Mouse (Mus musculus) cortical plate, adult 2 months (tissue): Measurements from ENCODE around the gene Spty2d1.

Experiments
- CTCF ChIP-seq: fragments of 200-500 bp; IDR thresholded peaks from 2 replicates; pipeline ENCODE4 v1.5.1; 2011; ENCODE audit warnings: mild to moderate bottlenecking, control low read depth, low read length; ENCODE audit not compliant: insufficient read depth; ENCODE audit errors: extremely low read depth
- POLR2A ChIP-seq: fragments of 200-500 bp; IDR thresholded peaks from 2 replicates; pipeline ENCODE4 v1.6.1; 2011; ENCODE audit warnings: mild to moderate bottlenecking, low read length, control low read depth; ENCODE audit not compliant: insufficient read depth; ENCODE audit errors: extremely low read depth

DNA sequence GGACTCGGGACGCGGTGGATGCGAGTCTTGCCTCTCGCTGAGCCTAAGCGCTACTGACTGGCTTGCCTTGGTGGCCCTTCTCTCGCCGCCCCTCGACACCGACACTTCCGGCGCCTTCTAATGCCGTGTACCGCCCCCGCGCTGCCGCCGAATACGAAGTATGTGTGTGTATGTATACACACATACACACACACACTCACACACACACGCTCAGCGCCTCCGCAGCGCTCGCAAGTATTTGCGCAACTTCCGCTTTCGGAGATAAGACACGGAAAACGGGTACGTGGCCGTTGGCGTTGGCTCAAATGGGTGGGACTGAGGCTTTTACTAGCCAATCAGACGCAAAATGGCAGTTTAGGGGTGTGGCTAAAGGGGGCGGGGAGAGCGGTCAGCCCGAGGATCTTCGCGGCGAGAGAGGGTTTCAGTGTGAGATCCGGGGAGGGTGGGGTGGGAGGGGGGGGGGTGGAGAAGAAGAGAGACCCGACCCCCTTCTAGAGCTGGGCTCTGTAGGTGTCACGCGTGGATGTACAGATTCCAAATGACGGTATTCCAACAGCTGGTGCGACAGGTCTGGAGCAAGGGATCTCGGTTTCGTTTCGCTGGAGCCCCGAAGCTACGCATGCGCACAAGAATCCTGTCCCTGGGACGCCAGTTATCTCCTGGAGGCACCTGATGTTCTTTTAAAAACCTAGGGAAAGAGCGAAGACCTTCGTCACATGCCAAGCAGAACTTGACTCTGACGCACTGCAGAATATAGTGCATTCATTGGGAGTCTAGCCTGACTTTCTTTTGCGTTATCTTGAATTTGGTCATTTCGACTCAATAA is at the start of gene Spty2d1:
- TF ChIP-seq POLR2A = peak; percentile 82
- TF ChIP-seq CTCF = no peak
